Mouse (Mus musculus) heart, adult 2 months (tissue): ENCODE data around the gene Vash2.

Source experiments
- CTCF ChIP-seq: fragments of 200-600 bp; IDR thresholded peaks from 2 replicates; pipeline ENCODE4 v1.8.1; 2022; ENCODE audit warnings: antibody characterized with exemption, mild to moderate bottlenecking, moderate library complexity
- EP300 ChIP-seq: fragments of 200-500 bp; IDR thresholded peaks from 2 replicates; pipeline ENCODE4 v1.6.1; 2011; ENCODE audit warnings: low read depth, low read length, control low read depth; ENCODE audit not compliant: insufficient read depth
- POLR2A ChIP-seq: fragments of 200-500 bp; IDR thresholded peaks from 2 replicates; pipeline ENCODE4 v1.6.1; 2011; ENCODE audit warnings: mild to moderate bottlenecking, low read depth, low read length, control low read depth; ENCODE audit not compliant: insufficient read depth

- TF ChIP-seq EP300: no peak
- TF ChIP-seq CTCF: peak; percentile 60
- TF ChIP-seq POLR2A: no peak
Measured at GRCm38 (mm10) chr1:191008707-191009106, 29.6 kb upstream of the Vash2 start.
